Mouse (Mus musculus): ENCODE measurements around the gene Notch2. TPM values are rescaled to one million over a fixed set of nuclear protein-coding genes. Genes with fewer than 3 reads are reported as not detected.

Notch2 gene
- 5.2 and 10.8 TPM in 2 replicates for polyA plus RNA-seq (2014; fragmentation: Nextera tagmentation; extraction: Ambion mirVana)

GRCm38 (mm10) chr3:98013401-98014281, at the start of gene Notch2:
Gene Notch2 (plus strand): TSS chr3:98013527.
- DNase-seq (peak; percentile 97), ATAC-seq (ENCODE audit: low FRiP score, low TSS enrichment) (peak; percentile 87)
- Histone ChIP-seq H3K4me1 (ENCODE audit: control insufficient read depth, insufficient read depth, low read length) (0 out of 2 replicates have a peak, but pooled peaks cover 3% of the 10 kb centered on the region), H3K4me2 (ENCODE audit: low read length) (peak within 1 kb of the TSS; percentile 86), H3K27ac (replicated peaks; ENCODE audit: low read depth, low read length) (0 out of 2 replicates have a peak within 1 kb of the TSS, but pooled peaks have one; percentile 20), H3K36me3 (ENCODE audit: control insufficient read depth, insufficient read depth, low read length) (no peaks in the 10 kb centered on the region), H3K27me3 (ENCODE audit: control insufficient read depth, insufficient read depth, low read length) (peaks cover 9% of the 10 kb centered on the region), H3K9ac (replicated peaks; ENCODE audit: low read length) (peak within 1 kb of the TSS; percentile 59), H3K9me3 (ENCODE audit: control insufficient read depth, low read length) (no peaks in the 10 kb centered on the region), H3K4me3 (replicated peaks; ENCODE audit: low read depth, low read length) (peak within 1 kb of the TSS; percentile 81)
- WGBS, result under 1% methylated on average over 95 of the region's 95 CpGs

GRCm38 (mm10) chr3:97964878-97965353, 48.4 kb upstream of the Notch2 start:
- Histone ChIP-seq H3K9ac (replicated peaks; ENCODE audit: low read length) (no peak overlapping the region), H3K4me1 (ENCODE audit: control insufficient read depth, insufficient read depth, low read length) (peaks cover 4% of the 10 kb centered on the region; the same call in 1 of the 2 replicates), H3K36me3 (ENCODE audit: control insufficient read depth, insufficient read depth, low read length) (no peaks in the 10 kb centered on the region), H3K4me3 (replicated peaks; ENCODE audit: low read depth, low read length) (no peak overlapping the region), H3K27ac (replicated peaks; ENCODE audit: low read depth, low read length) (no peak overlapping the region), H3K4me2 (ENCODE audit: low read length) (no peak overlapping the region), H3K9me3 (ENCODE audit: control insufficient read depth, low read length) (no peaks in the 10 kb centered on the region), H3K27me3 (ENCODE audit: control insufficient read depth, insufficient read depth, low read length) (no peaks in the 10 kb centered on the region)
- WGBS, result 90% methylated on average over 14 of the region's 14 CpGs
- DNase-seq (no peak), ATAC-seq (ENCODE audit: low FRiP score, low TSS enrichment) (no peak)

- DNase-seq (no peak), ATAC-seq (ENCODE audit: low FRiP score, low TSS enrichment) (no peak)
- Histone ChIP-seq H3K36me3 (ENCODE audit: control insufficient read depth, insufficient read depth, low read length) (no peaks in the 10 kb centered on the region), H3K4me3 (replicated peaks; ENCODE audit: low read depth, low read length) (no peak overlapping the region), H3K27me3 (ENCODE audit: control insufficient read depth, insufficient read depth, low read length) (no peaks in the 10 kb centered on the region), H3K4me1 (ENCODE audit: control insufficient read depth, insufficient read depth, low read length) (no peaks in the 10 kb centered on the region), H3K9ac (replicated peaks; ENCODE audit: low read length) (no peak overlapping the region), H3K9me3 (ENCODE audit: control insufficient read depth, low read length) (no peaks in the 10 kb centered on the region), H3K27ac (replicated peaks; ENCODE audit: low read depth, low read length) (no peak overlapping the region), H3K4me2 (ENCODE audit: low read length) (no peak overlapping the region)
- WGBS, result 58% methylated on average over 2 of the region's 2 CpGs
Measured at GRCm38 (mm10) chr3:97967627-97968026, 45.7 kb upstream of the Notch2 start.

GRCm38 (mm10) chr3:97968191-97968590, 45.1 kb upstream of the Notch2 start:
- no peak for ATAC-seq (ENCODE audit: low FRiP score, low TSS enrichment)

GRCm38 (mm10) chr3:97969019-97969418, 44.3 kb upstream of the Notch2 start:
- no peak overlapping the region for H3K27ac ChIP-seq (replicated peaks; ENCODE audit: low read depth, low read length)
- no peak overlapping the region for H3K4me3 ChIP-seq (replicated peaks; ENCODE audit: low read depth, low read length)
- no peak for DNase-seq
- WGBS, result 68% methylated on average over 1 of the region's 1 CpGs
- H3K9me3 ChIP-seq (ENCODE audit: control insufficient read depth, low read length), result no peaks in the 10 kb centered on the region
- no peak overlapping the region for H3K9ac ChIP-seq (replicated peaks; ENCODE audit: low read length)
- ATAC-seq (ENCODE audit: low FRiP score, low TSS enrichment), result no peak
- no peaks in the 10 kb centered on the region for H3K4me1 ChIP-seq (ENCODE audit: control insufficient read depth, insufficient read depth, low read length)
- H3K36me3 ChIP-seq (ENCODE audit: control insufficient read depth, insufficient read depth, low read length), result no peaks in the 10 kb centered on the region
- H3K27me3 ChIP-seq (ENCODE audit: control insufficient read depth, insufficient read depth, low read length), result no peaks in the 10 kb centered on the region
- H3K4me2 ChIP-seq (ENCODE audit: low read length), result no peak overlapping the region

More at GRCm38 (mm10) chr3:97968191-97968590, 45.1 kb upstream of the Notch2 start:
- Histone ChIP-seq H3K36me3 (ENCODE audit: control insufficient read depth, insufficient read depth, low read length) (no peaks in the 10 kb centered on the region), H3K27me3 (ENCODE audit: control insufficient read depth, insufficient read depth, low read length) (no peaks in the 10 kb centered on the region), H3K9ac (replicated peaks; ENCODE audit: low read length) (no peak overlapping the region), H3K4me2 (ENCODE audit: low read length) (no peak overlapping the region), H3K4me3 (replicated peaks; ENCODE audit: low read depth, low read length) (no peak overlapping the region), H3K9me3 (ENCODE audit: control insufficient read depth, low read length) (no peaks in the 10 kb centered on the region), H3K27ac (replicated peaks; ENCODE audit: low read depth, low read length) (no peak overlapping the region), H3K4me1 (ENCODE audit: control insufficient read depth, insufficient read depth, low read length) (no peaks in the 10 kb centered on the region)
- 95% methylated on average over 2 of the region's 2 CpGs for WGBS
- no peak for DNase-seq

- Histone ChIP-seq H3K4me2 (ENCODE audit: low read length) (no peak overlapping the region), H3K27ac (replicated peaks; ENCODE audit: low read depth, low read length) (no peak overlapping the region), H3K4me3 (replicated peaks; ENCODE audit: low read depth, low read length) (no peak overlapping the region), H3K9me3 (ENCODE audit: control insufficient read depth, low read length) (no peaks in the 10 kb centered on the region), H3K27me3 (ENCODE audit: control insufficient read depth, insufficient read depth, low read length) (no peaks in the 10 kb centered on the region), H3K9ac (replicated peaks; ENCODE audit: low read length) (no peak overlapping the region), H3K4me1 (ENCODE audit: control insufficient read depth, insufficient read depth, low read length) (no peaks in the 10 kb centered on the region), H3K36me3 (ENCODE audit: control insufficient read depth, insufficient read depth, low read length) (no peaks in the 10 kb centered on the region)
- ATAC-seq (ENCODE audit: low FRiP score, low TSS enrichment) (no peak), DNase-seq (no peak)
- 35% methylated on average over 7 of the region's 7 CpGs for WGBS
Measured at GRCm38 (mm10) chr3:97971117-97971516, 42.2 kb upstream of the Notch2 start.

GRCm38 (mm10) chr3:97972200-97972599, 41.1 kb upstream of the Notch2 start:
- Histone ChIP-seq H3K36me3 (ENCODE audit: control insufficient read depth, insufficient read depth, low read length) (no peaks in the 10 kb centered on the region), H3K27ac (replicated peaks; ENCODE audit: low read depth, low read length) (no peak overlapping the region), H3K27me3 (ENCODE audit: control insufficient read depth, insufficient read depth, low read length) (no peaks in the 10 kb centered on the region), H3K9me3 (ENCODE audit: control insufficient read depth, low read length) (no peaks in the 10 kb centered on the region), H3K4me1 (ENCODE audit: control insufficient read depth, insufficient read depth, low read length) (no peaks in the 10 kb centered on the region), H3K4me2 (ENCODE audit: low read length) (no peak overlapping the region), H3K4me3 (replicated peaks; ENCODE audit: low read depth, low read length) (no peak overlapping the region), H3K9ac (replicated peaks; ENCODE audit: low read length) (no peak overlapping the region)
- DNase-seq (no peak), ATAC-seq (ENCODE audit: low FRiP score, low TSS enrichment) (no peak)
- WGBS, result 62% methylated on average over 5 of the region's 5 CpGs

GRCm38 (mm10) chr3:97972707-97973106, 40.6 kb upstream of the Notch2 start:
- 84% methylated on average over 4 of the region's 4 CpGs for WGBS
- DNase-seq (no peak), ATAC-seq (ENCODE audit: low FRiP score, low TSS enrichment) (no peak)
- Histone ChIP-seq H3K4me2 (ENCODE audit: low read length) (no peak overlapping the region), H3K9ac (replicated peaks; ENCODE audit: low read length) (no peak overlapping the region), H3K9me3 (ENCODE audit: control insufficient read depth, low read length) (no peaks in the 10 kb centered on the region), H3K4me1 (ENCODE audit: control insufficient read depth, insufficient read depth, low read length) (no peaks in the 10 kb centered on the region), H3K27me3 (ENCODE audit: control insufficient read depth, insufficient read depth, low read length) (no peaks in the 10 kb centered on the region), H3K4me3 (replicated peaks; ENCODE audit: low read depth, low read length) (no peak overlapping the region), H3K36me3 (ENCODE audit: control insufficient read depth, insufficient read depth, low read length) (no peaks in the 10 kb centered on the region), H3K27ac (replicated peaks; ENCODE audit: low read depth, low read length) (no peak overlapping the region)

GRCm38 (mm10) chr3:97973306-97973705, 40.0 kb upstream of the Notch2 start:
- DNase-seq, result no peak
- WGBS, result 20% methylated on average over 2 of the region's 2 CpGs
- H3K9ac ChIP-seq (replicated peaks; ENCODE audit: low read length), result no peak overlapping the region

More at GRCm38 (mm10) chr3:97973306-97973705, 40.0 kb upstream of the Notch2 start:
- no peak overlapping the region for H3K4me3 ChIP-seq (replicated peaks; ENCODE audit: low read depth, low read length)
- ATAC-seq (ENCODE audit: low FRiP score, low TSS enrichment), result no peak
- H3K4me2 ChIP-seq (ENCODE audit: low read length), result no peak overlapping the region
- no peaks in the 10 kb centered on the region for H3K9me3 ChIP-seq (ENCODE audit: control insufficient read depth, low read length)
- no peaks in the 10 kb centered on the region for H3K36me3 ChIP-seq (ENCODE audit: control insufficient read depth, insufficient read depth, low read length)
- no peak overlapping the region for H3K27ac ChIP-seq (replicated peaks; ENCODE audit: low read depth, low read length)
- H3K4me1 ChIP-seq (ENCODE audit: control insufficient read depth, insufficient read depth, low read length), result no peaks in the 10 kb centered on the region
- H3K27me3 ChIP-seq (ENCODE audit: control insufficient read depth, insufficient read depth, low read length), result no peaks in the 10 kb centered on the region

Measured in midbrain, embryonic 14.5 days (tissue).